Mouse (Mus musculus) liver, embryonic 11.5 days (tissue): ENCODE results near the gene Ppp2r5d. TPM values are rescaled to one million over a fixed set of nuclear protein-coding genes. Genes with fewer than 3 reads are reported as not detected.

Source experiments
- ATAC-seq: fragments of 200-750 bp; cut with Nextera tagmentation; replicated peaks from 2 replicates; pipeline ENCODE4 v1.8.0; 2017; ENCODE audit warnings: moderate number of reproducible peaks, mild to moderate bottlenecking, moderate TSS enrichment, moderate library complexity; ENCODE audit not compliant: low FRiP score
- DNase-seq: peaks from one replicate; pipeline ENCODE4 v3.0.0-alpha.2; 2017; ENCODE audit warnings: low spot score
- H3K27ac ChIP-seq: fragments of 300-500 bp; sonication (generic); 2 replicates; pipeline ENCODE4 v1.5.1; 2014; ENCODE audit warnings: mild to moderate bottlenecking, low read depth, low read length, control low read depth
- H3K27me3 ChIP-seq: fragments of 300-500 bp; sonication (generic); replicated peaks from 2 replicates; pipeline ENCODE4 v1.6.1; 2014; ENCODE audit warnings: low read length, mixed read lengths; ENCODE audit not compliant: control insufficient read depth, insufficient read depth
- H3K36me3 ChIP-seq: fragments of 300-500 bp; sonication (generic); 2 replicates; pipeline ENCODE4 v1.6.1; 2014; ENCODE audit warnings: mild to moderate bottlenecking, low read length, moderate library complexity, mixed read lengths; ENCODE audit not compliant: control insufficient read depth, insufficient read depth
- H3K4me1 ChIP-seq: fragments of 300-500 bp; sonication (generic); replicated peaks from 2 replicates; pipeline ENCODE4 v1.6.1; 2014; ENCODE audit warnings: low read length, mixed read lengths; ENCODE audit not compliant: control insufficient read depth, insufficient read depth
- H3K4me2 ChIP-seq: fragments of 300-500 bp; sonication (generic); 2 replicates; pipeline ENCODE4 v1.6.1; 2014; ENCODE audit warnings: mild to moderate bottlenecking, control low read depth, moderate library complexity
- H3K4me3 ChIP-seq: fragments of 300-500 bp; sonication (generic); 2 replicates; pipeline ENCODE4 v1.5.1; 2014; ENCODE audit warnings: low read depth, low read length, control low read depth
- H3K9ac ChIP-seq: fragments of 300-500 bp; sonication (generic); 2 replicates; pipeline ENCODE4 v1.6.1; 2014; ENCODE audit warnings: low read depth, low read length, control low read depth
- H3K9me3 ChIP-seq: fragments of 300-500 bp; sonication (generic); 2 replicates; pipeline ENCODE4 v1.6.1; 2016; ENCODE audit warnings: low read length, inconsistent platforms, mixed read lengths; ENCODE audit not compliant: control insufficient read depth
- WGBS: fragments of 180-500 bp; shearing (Covaris S2); extraction: QIAGEN DNeasy Blood & Tissue Kit; methylation state at CpG from one replicate; pipeline ENCODE4 v1.1.7; 2014; 5-methylcytosine and 5-hydroxymethylcytosine counted together
- polyA plus RNA-seq: library from polyadenylated mRNA; unstranded; fragments of >200 nt; fragmentation: Nextera tagmentation; extraction: Ambion mirVana; gene quantifications from 2 replicates; pipeline ENCODE4 v1.2.1, GENCODE M21; 2014

Ppp2r5d gene
- 73.9 and 80.4 TPM in 2 replicates for polyA plus RNA-seq

- WGBS, result 1% methylated on average over 48 of the region's 48 CpGs
- ATAC-seq (peak; percentile 94), DNase-seq (peak; percentile 89)
- Histone ChIP-seq H3K27ac (peak within 1 kb of the TSS; percentile 78), H3K4me2 (peak within 1 kb of the TSS; percentile 90), H3K27me3 (no peaks in the 10 kb centered on the region), H3K9me3 (no peaks in the 10 kb centered on the region), H3K4me3 (peak within 1 kb of the TSS; percentile 76), H3K4me1 (peaks cover 23% of the 10 kb centered on the region), H3K36me3 (no peaks in the 10 kb centered on the region), H3K9ac (peak within 1 kb of the TSS; percentile 74)
These were observed at the start of gene Ppp2r5d for GRCm38 (mm10) chr17:46704887-46705835. Gene Ppp2r5d (minus strand): TSS chr17:46705111.

- Histone ChIP-seq H3K4me1 (peaks cover 12% of the 10 kb centered on the region; the same call in 1 of the 2 replicates), H3K36me3 (peaks cover 5% of the 10 kb centered on the region; the same call in 1 of the 2 replicates), H3K9ac (peak within 1 kb of the TSS; percentile 85), H3K4me3 (peak within 1 kb of the TSS; percentile 81), H3K4me2 (peak within 1 kb of the TSS; percentile 90), H3K27ac (peak within 1 kb of the TSS; percentile 85), H3K27me3 (no peaks in the 10 kb centered on the region), H3K9me3 (no peaks in the 10 kb centered on the region)
- DNase-seq, result peak; percentile 99
- WGBS, result under 1% methylated on average over 58 of the region's 58 CpGs
- ATAC-seq, result peak; percentile 99
These were observed 47.1 kb upstream of the Ppp2r5d start, which contains the start of gene Cnpy3 for GRCm38 (mm10) chr17:46751794-46752556. Gene Cnpy3 (minus strand): TSS chr17:46752214.

- no peak for ATAC-seq
- WGBS, result 22% methylated on average over 16 of the region's 16 CpGs
- peak overlapping the region; percentile 85 for H3K9ac ChIP-seq
- H3K4me1 ChIP-seq, result peaks cover 12% of the 10 kb centered on the region; the same call in 1 of the 2 replicates
- H3K9me3 ChIP-seq, result no peaks in the 10 kb centered on the region
- no peaks in the 10 kb centered on the region for H3K27me3 ChIP-seq
- peak overlapping the region; percentile 90 for H3K4me2 ChIP-seq
- peak overlapping the region; percentile 85 for H3K27ac ChIP-seq
- no peak for DNase-seq
- peaks cover 7% of the 10 kb centered on the region; the same call in 1 of the 2 replicates for H3K36me3 ChIP-seq
- H3K4me3 ChIP-seq, result peak overlapping the region; percentile 81
These were observed 46.3 kb upstream of the Ppp2r5d start for GRCm38 (mm10) chr17:46751056-46751793.

- Histone ChIP-seq H3K27ac (peak overlapping the region; percentile 85; the same call in 1 of the 2 replicates), H3K4me3 (peak overlapping the region; percentile 81), H3K4me1 (peaks cover 12% of the 10 kb centered on the region; the same call in 1 of the 2 replicates), H3K4me2 (peak overlapping the region; percentile 90), H3K9ac (peak overlapping the region; percentile 85), H3K36me3 (peaks cover 11% of the 10 kb centered on the region; the same call in 1 of the 2 replicates), H3K9me3 (no peaks in the 10 kb centered on the region), H3K27me3 (no peaks in the 10 kb centered on the region)
- no peak for DNase-seq
- no peak for ATAC-seq
- WGBS, result 81% methylated on average over 4 of the region's 4 CpGs
These were observed 45.7 kb upstream of the Ppp2r5d start for GRCm38 (mm10) chr17:46750580-46750979.

GRCm38 (mm10) chr17:46749282-46749681, 44.4 kb upstream of the Ppp2r5d start:
- Histone ChIP-seq H3K4me2 (no peak overlapping the region), H3K4me1 (peaks cover 12% of the 10 kb centered on the region; the same call in 1 of the 2 replicates), H3K27me3 (no peaks in the 10 kb centered on the region), H3K9ac (no peak overlapping the region), H3K4me3 (no peak overlapping the region), H3K9me3 (no peaks in the 10 kb centered on the region), H3K27ac (no peak overlapping the region), H3K36me3 (peaks cover 13% of the 10 kb centered on the region; the same call in 1 of the 2 replicates)
- ATAC-seq, result no peak
- WGBS, result 92% methylated on average over 5 of the region's 5 CpGs
- no peak for DNase-seq

GRCm38 (mm10) chr17:46747806-46748205, 42.9 kb upstream of the Ppp2r5d start:
- Histone ChIP-seq H3K9me3 (no peaks in the 10 kb centered on the region), H3K4me3 (no peak overlapping the region), H3K4me1 (peaks cover 12% of the 10 kb centered on the region; the same call in 1 of the 2 replicates), H3K9ac (no peak overlapping the region), H3K4me2 (no peak overlapping the region), H3K36me3 (peaks cover 20% of the 10 kb centered on the region; the same call in 1 of the 2 replicates), H3K27ac (no peak overlapping the region), H3K27me3 (no peaks in the 10 kb centered on the region)
- 78% methylated on average over 2 of the region's 2 CpGs for WGBS
- DNase-seq (no peak), ATAC-seq (no peak)

GRCm38 (mm10) chr17:46747234-46747633, 42.3 kb upstream of the Ppp2r5d start:
- ATAC-seq (no peak), DNase-seq (no peak)
- Histone ChIP-seq H3K27ac (no peak overlapping the region), H3K4me2 (no peak overlapping the region), H3K27me3 (no peaks in the 10 kb centered on the region), H3K9ac (no peak overlapping the region), H3K4me3 (no peak overlapping the region), H3K4me1 (peaks cover 9% of the 10 kb centered on the region; the same call in 1 of the 2 replicates), H3K36me3 (peaks cover 24% of the 10 kb centered on the region; the same call in 1 of the 2 replicates), H3K9me3 (no peaks in the 10 kb centered on the region)
- WGBS, result 78% methylated on average over 8 of the region's 8 CpGs
